Mouse (Mus musculus): Measurements from ENCODE around the gene Ppp6r2.

The Ppp6r2 gene

GRCm38 (mm10) chr15:89210915-89211715 is at the start of gene Ppp6r2:
Gene Ppp6r2 (plus strand): TSS chr15:89211553.
- peak; percentile 36 for DNase-seq (ENCODE audit: low spot score)

GRCm38 (mm10) chr15:89165478-89165877 is 45.9 kb upstream of the Ppp6r2 start:
- DNase-seq (ENCODE audit: low spot score) = no peak

GRCm38 (mm10) chr15:89168922-89169321 is 42.4 kb upstream of the Ppp6r2 start:
- no peak for DNase-seq (ENCODE audit: low spot score)

- no peak for DNase-seq (ENCODE audit: low spot score)
Measured at GRCm38 (mm10) chr15:89169431-89169830, 41.9 kb upstream of the Ppp6r2 start.

DNA sequence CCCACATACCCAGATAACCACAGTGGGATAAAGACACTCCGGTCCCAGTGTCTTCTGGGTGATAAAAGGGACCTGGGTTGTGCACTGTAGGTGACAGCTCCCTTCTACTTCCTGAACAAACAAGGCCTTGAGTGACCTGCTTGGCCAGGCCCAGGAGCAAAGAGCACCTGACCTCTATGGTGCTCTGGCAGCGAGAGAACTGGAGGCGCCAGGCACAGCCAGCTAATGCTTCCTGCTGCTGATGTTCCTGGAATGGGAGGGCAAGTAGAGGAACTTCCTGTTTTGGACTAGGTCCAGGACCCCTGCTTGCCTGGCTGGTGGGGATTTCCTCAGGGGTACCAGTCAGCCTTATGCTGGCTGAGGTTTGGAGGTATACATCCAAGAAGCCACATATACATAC is 41.3 kb upstream of the Ppp6r2 start:
- DNase-seq (ENCODE audit: low spot score) = no peak

GRCm38 (mm10) chr15:89171526-89172051 is 39.8 kb upstream of the Ppp6r2 start:
- no peak for DNase-seq (ENCODE audit: low spot score)

- no peak for DNase-seq (ENCODE audit: low spot score)
Measured at GRCm38 (mm10) chr15:89172276-89172935, 38.9 kb upstream of the Ppp6r2 start.

GRCm38 (mm10) chr15:89173024-89173905 is 38.1 kb upstream of the Ppp6r2 start:
- no peak for DNase-seq (ENCODE audit: low spot score)

- DNase-seq (ENCODE audit: low spot score) = no peak
Measured at GRCm38 (mm10) chr15:89173906-89174214, 37.5 kb upstream of the Ppp6r2 start.

DNA sequence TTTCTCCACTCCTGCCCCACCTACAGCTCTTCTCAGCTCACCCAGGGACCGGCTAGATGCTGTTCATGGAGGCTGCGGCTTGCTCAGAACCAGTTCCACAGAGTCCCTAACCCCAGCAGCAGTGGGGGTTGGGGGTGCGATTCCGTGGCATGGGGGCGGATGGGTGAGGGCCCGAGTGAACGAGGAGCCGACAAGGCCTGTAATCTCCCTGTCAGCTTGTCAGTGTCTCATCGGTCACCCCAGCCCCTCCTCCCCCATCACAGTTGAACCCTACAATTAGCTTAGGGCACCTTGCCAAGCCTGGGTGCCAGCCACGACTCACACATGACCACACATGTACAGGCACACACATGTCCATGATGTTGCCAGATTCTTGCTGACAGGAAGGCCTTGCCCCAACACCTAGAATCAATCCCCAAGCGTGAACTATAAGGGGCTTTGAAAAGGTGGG is 36.4 kb upstream of the Ppp6r2 start:
- DNase-seq (ENCODE audit: low spot score) = no peak

- no peak for DNase-seq (ENCODE audit: low spot score)
Measured at GRCm38 (mm10) chr15:89175411-89176155, 35.8 kb upstream of the Ppp6r2 start.

- no peak for DNase-seq (ENCODE audit: low spot score)
Measured at GRCm38 (mm10) chr15:89177121-89177520, 34.2 kb upstream of the Ppp6r2 start.

DNA sequence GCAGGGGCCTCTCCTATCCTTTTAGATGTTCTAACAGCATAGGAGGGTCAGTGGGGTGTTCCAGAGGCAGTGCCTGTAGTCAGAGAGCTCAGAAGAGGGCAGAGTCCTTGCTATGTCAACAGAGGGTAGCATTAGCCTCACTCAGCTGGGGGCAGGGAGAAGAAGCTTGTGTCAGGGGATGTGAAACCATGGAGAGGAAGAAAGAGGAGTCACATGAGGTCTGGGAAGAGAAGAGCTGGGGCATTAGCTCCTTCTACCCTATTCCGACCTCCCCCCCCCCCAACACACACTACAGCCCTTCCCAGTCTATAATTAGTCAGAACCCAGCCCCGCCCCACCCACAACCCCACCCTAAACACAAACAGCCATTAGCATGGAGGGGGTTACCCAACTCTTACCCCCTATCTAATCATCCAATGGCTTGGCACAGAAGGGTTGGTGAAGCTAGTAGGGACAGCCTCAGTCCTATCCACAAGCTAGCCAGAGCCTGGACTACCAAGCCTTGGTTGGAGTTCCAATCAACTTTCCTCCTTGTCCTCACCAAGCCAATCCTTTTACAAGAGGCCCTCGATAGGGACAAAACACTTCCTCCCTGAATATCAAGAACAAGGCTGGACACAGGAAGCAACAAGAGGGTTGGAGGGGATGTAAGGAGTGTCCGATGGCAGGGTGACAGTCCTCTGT is 33.6 kb upstream of the Ppp6r2 start:
- DNase-seq (ENCODE audit: low spot score) = no peak

DNA sequence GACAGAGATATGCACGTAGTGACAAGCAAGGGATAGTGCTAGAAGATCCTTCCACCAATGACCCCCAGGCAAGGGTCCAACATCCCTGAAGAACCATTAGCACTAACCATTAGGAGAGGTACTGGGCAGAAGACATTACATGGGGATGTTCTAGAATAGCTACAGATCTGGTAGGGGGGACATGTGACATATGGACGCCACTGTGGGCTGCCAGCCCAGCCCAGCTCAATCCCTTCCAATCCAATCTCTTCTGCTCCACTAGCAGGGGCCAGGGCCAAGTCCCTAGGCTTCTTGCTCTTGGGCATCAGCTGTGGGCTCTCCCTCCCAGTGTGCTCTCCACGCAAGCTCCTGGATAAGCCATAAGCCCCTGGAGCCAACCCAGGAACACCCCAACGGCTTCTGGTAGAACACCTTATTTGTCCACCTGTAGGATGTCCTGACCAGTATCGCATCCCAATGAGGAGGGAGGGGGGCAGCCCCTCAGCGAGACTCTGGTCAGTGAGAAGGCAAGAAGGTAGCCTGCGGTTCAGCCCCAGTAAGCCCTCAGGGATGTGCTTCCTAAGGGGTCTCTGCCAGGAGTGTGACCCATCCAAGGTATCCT is 33.0 kb upstream of the Ppp6r2 start:
- DNase-seq (ENCODE audit: low spot score) = no peak

GRCm38 (mm10) chr15:89178954-89179629 is 32.3 kb upstream of the Ppp6r2 start:
- peak; percentile 33 for DNase-seq (ENCODE audit: low spot score)

- DNase-seq (ENCODE audit: low spot score) = no peak
Measured at GRCm38 (mm10) chr15:89179630-89179964, 31.8 kb upstream of the Ppp6r2 start.

GRCm38 (mm10) chr15:89180081-89180541 is 31.2 kb upstream of the Ppp6r2 start:
- DNase-seq (ENCODE audit: low spot score) = no peak

- peak; percentile 43 for DNase-seq (ENCODE audit: low spot score)
Measured at GRCm38 (mm10) chr15:89180571-89181229, 30.7 kb upstream of the Ppp6r2 start, which contains the start of gene Plxnb2. Gene Plxnb2 (minus strand): TSS chr15:89180788.

DNA sequence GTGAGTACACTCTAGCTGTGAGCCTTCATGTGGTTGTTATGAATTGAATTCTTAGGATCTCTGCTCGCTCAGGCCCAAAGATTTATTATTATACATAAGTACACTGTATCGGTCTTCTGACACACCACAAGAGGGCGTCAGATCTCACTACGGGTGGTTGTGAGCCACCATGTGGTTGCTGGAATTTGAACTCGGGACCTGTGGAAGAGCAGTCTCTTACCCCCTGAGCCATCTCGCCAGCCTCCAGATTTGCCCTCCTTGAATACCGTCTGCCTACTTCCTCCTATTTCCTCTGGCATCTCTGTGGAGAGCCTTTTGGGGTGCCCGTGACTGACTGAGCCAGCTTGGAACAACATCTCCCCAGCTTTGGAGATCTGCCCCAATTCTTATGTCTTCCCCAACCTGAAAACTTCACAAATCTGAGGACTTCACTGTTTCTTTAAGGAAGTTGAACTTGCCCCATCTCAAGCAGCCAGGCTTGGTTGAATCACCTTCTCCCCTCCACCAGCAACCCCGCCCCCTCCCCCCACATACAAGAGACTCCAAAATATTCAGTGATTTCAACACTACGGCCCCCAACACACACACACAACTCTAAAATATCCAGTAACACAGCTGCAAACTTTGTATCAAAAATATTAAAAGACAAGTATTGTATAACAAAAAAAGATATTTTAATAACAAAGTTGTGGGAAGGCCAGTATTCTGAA is 29.6 kb upstream of the Ppp6r2 start:
- no peak for DNase-seq (ENCODE audit: low spot score)
